Mouse (Mus musculus) urinary bladder, postnatal 25 days (tissue): ENCODE measurements around the gene Htr5a.

Experiments
- DNase-seq: peaks from one replicate; pipeline ENCODE4 v3.0.0; 2022; ENCODE audit warnings: low spot score

The Htr5a gene

GRCm38 (mm10) chr5:27841701-27842295 is at the start of gene Htr5a:
Gene Htr5a, plus strand, starts transcription at chr5:27842149.
- DNase-seq, result no peak

- no peak for DNase-seq
These were observed 49.8 kb upstream of the Htr5a start for GRCm38 (mm10) chr5:27792173-27792470.

GRCm38 (mm10) chr5:27792531-27793205 is 49.3 kb upstream of the Htr5a start:
- no peak for DNase-seq

- peak; percentile 54 for DNase-seq
These were observed 48.0 kb upstream of the Htr5a start for GRCm38 (mm10) chr5:27793923-27794322.

- no peak for DNase-seq
These were observed 27.7 kb upstream of the Htr5a start for GRCm38 (mm10) chr5:27814282-27814681.

GRCm38 (mm10) chr5:27818840-27819672 is 22.9 kb upstream of the Htr5a start:
- DNase-seq, result no peak

- DNase-seq, result no peak
These were observed 20.8 kb upstream of the Htr5a start for GRCm38 (mm10) chr5:27821161-27821560.

GRCm38 (mm10) chr5:27827971-27828370 is 14.0 kb upstream of the Htr5a start:
- no peak for DNase-seq

- DNase-seq, result no peak
These were observed 6.9 kb upstream of the Htr5a start for GRCm38 (mm10) chr5:27835096-27835495.

- no peak for DNase-seq
These were observed 3.9 kb upstream of the Htr5a start for GRCm38 (mm10) chr5:27838061-27838460.

GRCm38 (mm10) chr5:27842671-27843320 is 847 bp downstream of the Htr5a start:
- no peak for DNase-seq

- DNase-seq, result no peak
These were observed 5.0 kb downstream of the Htr5a start for GRCm38 (mm10) chr5:27846979-27847378.

GRCm38 (mm10) chr5:27854290-27854689 is 12.3 kb downstream of the Htr5a start:
- no peak for DNase-seq

- DNase-seq, result no peak
These were observed 13.8 kb downstream of the Htr5a start for GRCm38 (mm10) chr5:27855726-27856125.

GRCm38 (mm10) chr5:27873240-27874082 is 31.5 kb downstream of the Htr5a start:
- DNase-seq, result no peak

GRCm38 (mm10) chr5:27874211-27874610 is 32.3 kb downstream of the Htr5a start:
- no peak for DNase-seq

GRCm38 (mm10) chr5:27875341-27876105 is 33.6 kb downstream of the Htr5a start:
- no peak for DNase-seq

GRCm38 (mm10) chr5:27878356-27878755 is 36.4 kb downstream of the Htr5a start:
- no peak for DNase-seq

GRCm38 (mm10) chr5:27879726-27880125 is 37.8 kb downstream of the Htr5a start:
- no peak for DNase-seq

- DNase-seq, result no peak
These were observed 38.5 kb downstream of the Htr5a start for GRCm38 (mm10) chr5:27880329-27881036.
